Mouse (Mus musculus) C2C12 (cell line): ENCODE results near the gene Sult4a1. TPM values are rescaled to one million over a fixed set of nuclear protein-coding genes. Genes with fewer than 3 reads are reported as not detected.
A peak's percentile ranks its signal among the peaks of the same experiment; 100 is the strongest.

Experiments used
- H3K27me3 ChIP-seq: one replicate; pipeline ENCODE4 v1.6.1; 2011; ENCODE audit not compliant: control insufficient read depth, insufficient read depth, insufficient read length
- H3K36me3 ChIP-seq: one replicate; pipeline ENCODE4 v1.6.1; 2011; ENCODE audit not compliant: control insufficient read depth, insufficient read depth
- H3K4me3 ChIP-seq: one replicate; pipeline ENCODE4 v1.5.1; 2011; ENCODE audit warnings: mild to moderate bottlenecking, control low read depth; ENCODE audit not compliant: poor library complexity, insufficient read depth, severe bottlenecking
- H3K79me2 ChIP-seq: one replicate; pipeline ENCODE4 v1.6.1; 2011; ENCODE audit not compliant: control insufficient read depth, insufficient read depth
- H3K79me3 ChIP-seq: one replicate; pipeline ENCODE4 v1.6.1; 2011; ENCODE audit warnings: low read depth, control low read depth
- H3ac ChIP-seq: one replicate; pipeline ENCODE3; 2011; ENCODE audit warnings: low read depth; ENCODE audit not compliant: control insufficient read depth, insufficient read length
- CEBPB ChIP-seq: IDR thresholded peaks from one replicate; pipeline ENCODE4 v1.6.1; 2011; ENCODE audit warnings: low read depth, mild to moderate bottlenecking, control low read depth, moderate library complexity
- CTCF ChIP-seq: IDR thresholded peaks from one replicate; pipeline ENCODE4 v1.5.1; 2011; ENCODE audit not compliant: control insufficient read depth, insufficient read depth, insufficient read length
- FOSL1 ChIP-seq: IDR thresholded peaks from one replicate; pipeline ENCODE4 v1.8.0; 2011; ENCODE audit warnings: mild to moderate bottlenecking, low read length; ENCODE audit not compliant: poor library complexity, insufficient read depth, severe bottlenecking
- MAX ChIP-seq: IDR thresholded peaks from one replicate; pipeline ENCODE4 v1.6.1; 2011; ENCODE audit warnings: mild to moderate bottlenecking, control low read depth
- MYOD1 ChIP-seq: IDR thresholded peaks from one replicate; pipeline ENCODE4 v1.6.1; 2011; ENCODE audit warnings: low read depth; ENCODE audit not compliant: control insufficient read depth, insufficient read length
- MYOG ChIP-seq: IDR thresholded peaks from one replicate; pipeline ENCODE4 v1.6.1; 2011; ENCODE audit not compliant: control insufficient read depth, insufficient read length; ENCODE audit errors: extremely low read depth
- USF1 ChIP-seq: IDR thresholded peaks from one replicate; pipeline ENCODE4 v1.6.1; 2011; ENCODE audit warnings: low read depth, mild to moderate bottlenecking, control low read depth, moderate library complexity
- polyA plus RNA-seq: library from polyadenylated mRNA; unstranded; fragments of >200 nt; fragmentation: generic; extraction: Trizol; gene quantifications from one replicate; pipeline ENCODE4 v1.2.1, GENCODE M21; 2012; ENCODE audit warnings: missing spikeins

The Sult4a1 gene
- polyA plus RNA-seq, 1 experiment, result not detected

GRCm38 (mm10) chr15:84077151-84077550 lies 28.4 kb downstream of the Sult4a1 start:
- Histone ChIP-seq H3K4me3 (no peak overlapping the region), H3K27me3 (peaks cover 77% of the 10 kb centered on the region), H3ac (no peak overlapping the region)

GRCm38 (mm10) chr15:84074705-84075185 lies 30.8 kb downstream of the Sult4a1 start:
- H3ac ChIP-seq, result no peak overlapping the region
- no peaks in the 10 kb centered on the region for H3K79me3 ChIP-seq
- no peak overlapping the region for H3K4me3 ChIP-seq
- no peak for TF ChIP-seq CTCF
- no peak for TF ChIP-seq CEBPB
- no peak for TF ChIP-seq MYOG
- no peak for TF ChIP-seq FOSL1
- TF ChIP-seq USF1, result no peak
- no peak for TF ChIP-seq MYOD1
- TF ChIP-seq MAX, result no peak
- H3K36me3 ChIP-seq, result no peaks in the 10 kb centered on the region
- H3K27me3 ChIP-seq, result peaks cover 72% of the 10 kb centered on the region
- no peaks in the 10 kb centered on the region for H3K79me2 ChIP-seq

More at GRCm38 (mm10) chr15:84077151-84077550, 28.4 kb downstream of the Sult4a1 start:
- TF ChIP-seq MAX, result no peak
- TF ChIP-seq CTCF, result no peak
- TF ChIP-seq CEBPB, result no peak
- no peak for TF ChIP-seq MYOD1
- no peak for TF ChIP-seq FOSL1
- no peak for TF ChIP-seq USF1
- TF ChIP-seq MYOG, result no peak
- H3K79me3 ChIP-seq, result no peaks in the 10 kb centered on the region
- no peaks in the 10 kb centered on the region for H3K79me2 ChIP-seq
- no peaks in the 10 kb centered on the region for H3K36me3 ChIP-seq

- no peak for TF ChIP-seq MYOG
- TF ChIP-seq CTCF, result peak; percentile 87
- peaks cover 72% of the 10 kb centered on the region for H3K27me3 ChIP-seq
- H3K4me3 ChIP-seq, result no peak overlapping the region
- H3K79me2 ChIP-seq, result no peaks in the 10 kb centered on the region
- no peaks in the 10 kb centered on the region for H3K79me3 ChIP-seq
- no peaks in the 10 kb centered on the region for H3K36me3 ChIP-seq
- H3ac ChIP-seq, result no peak overlapping the region
Observed at GRCm38 (mm10) chr15:84073911-84074704, 31.4 kb downstream of the Sult4a1 start.

GRCm38 (mm10) chr15:84073058-84073457 lies 32.5 kb downstream of the Sult4a1 start:
- peaks cover 77% of the 10 kb centered on the region for H3K27me3 ChIP-seq
- no peak overlapping the region for H3ac ChIP-seq

GRCm38 (mm10) chr15:84072226-84072625 lies 33.3 kb downstream of the Sult4a1 start:
- Histone ChIP-seq H3K36me3 (no peaks in the 10 kb centered on the region), H3K27me3 (peaks cover 73% of the 10 kb centered on the region), H3K4me3 (no peak overlapping the region), H3K79me3 (no peaks in the 10 kb centered on the region), H3K79me2 (no peaks in the 10 kb centered on the region), H3ac (no peak overlapping the region)
- TF ChIP-seq USF1 (no peak), CTCF (peak; percentile 18), MYOD1 (no peak)

More at GRCm38 (mm10) chr15:84073058-84073457, 32.5 kb downstream of the Sult4a1 start:
- Histone ChIP-seq H3K36me3 (no peaks in the 10 kb centered on the region), H3K4me3 (no peak overlapping the region), H3K79me3 (no peaks in the 10 kb centered on the region), H3K79me2 (no peaks in the 10 kb centered on the region)
- TF ChIP-seq USF1, result no peak
- TF ChIP-seq MAX, result no peak
- TF ChIP-seq FOSL1, result no peak
- TF ChIP-seq MYOG, result no peak
- no peak for TF ChIP-seq CEBPB
- TF ChIP-seq MYOD1, result no peak

GRCm38 (mm10) chr15:84070116-84070676 lies 35.4 kb downstream of the Sult4a1 start:
- Histone ChIP-seq H3K79me2 (no peaks in the 10 kb centered on the region), H3K79me3 (no peaks in the 10 kb centered on the region), H3K36me3 (no peaks in the 10 kb centered on the region), H3ac (no peak overlapping the region), H3K4me3 (no peak overlapping the region), H3K27me3 (peaks cover 53% of the 10 kb centered on the region)
- no peak for TF ChIP-seq CEBPB
- no peak for TF ChIP-seq MAX
- TF ChIP-seq MYOG, result no peak
- TF ChIP-seq FOSL1, result no peak
- no peak for TF ChIP-seq CTCF
- no peak for TF ChIP-seq MYOD1
- TF ChIP-seq USF1, result no peak
